Mouse (Mus musculus): ENCODE measurements around the gene Uts2r.

GRCm38 (mm10) chr11:121127441-121127840 lies 32.6 kb upstream of the Uts2r start:
- TF ChIP-seq POLR2A (IDR thresholded peaks at IDR 0.05; ENCODE audit: extremely low read depth, insufficient read depth, low read length) = no peak
- no peak for TF ChIP-seq CTCF (IDR thresholded peaks at IDR 0.05; ENCODE audit: extremely low read depth, insufficient read depth, low read length)
